Mouse (Mus musculus) heart, embryonic 11.5 days (tissue): ENCODE results near the gene Phf11c. TPM values are rescaled to one million over a fixed set of nuclear protein-coding genes. Genes with fewer than 3 reads are reported as not detected.
"Not testable (repeated sequence)": the region's sequence is repeated elsewhere in the genome, so short reads cannot be mapped to it uniquely, and the experiment has no call there.

Source experiments
- ATAC-seq: fragments of 200-750 bp; cut with Nextera tagmentation; replicated peaks from 2 replicates; pipeline ENCODE4 v1.8.0; 2017; ENCODE audit warnings: moderate library complexity; ENCODE audit not compliant: insufficient number of reproducible peaks, low FRiP score, low TSS enrichment
- H3K27ac ChIP-seq: fragments of 300-500 bp; sonication (generic); 2 replicates; pipeline ENCODE4 v1.5.1; 2014; ENCODE audit warnings: mild to moderate bottlenecking, low read depth, low read length
- H3K27me3 ChIP-seq: fragments of 300-500 bp; sonication (generic); 2 replicates; pipeline ENCODE4 v1.6.1; 2014; ENCODE audit warnings: mild to moderate bottlenecking, low read length, mixed read lengths; ENCODE audit not compliant: control insufficient read depth, insufficient read depth
- H3K36me3 ChIP-seq: fragments of 300-500 bp; sonication (generic); 2 replicates; pipeline ENCODE4 v1.6.1; 2014; ENCODE audit warnings: mild to moderate bottlenecking, low read length, moderate library complexity, mixed read lengths; ENCODE audit not compliant: control insufficient read depth, insufficient read depth
- H3K4me1 ChIP-seq: fragments of 300-500 bp; sonication (generic); 2 replicates; pipeline ENCODE4 v1.6.1; 2014; ENCODE audit warnings: low read length; ENCODE audit not compliant: control insufficient read depth, insufficient read depth
- H3K4me2 ChIP-seq: fragments of 300-500 bp; sonication (generic); 2 replicates; pipeline ENCODE4 v1.6.1; 2014; ENCODE audit warnings: mild to moderate bottlenecking, moderate library complexity
- H3K4me3 ChIP-seq: fragments of 300-500 bp; sonication (generic); 2 replicates; pipeline ENCODE4 v1.5.1; 2014; ENCODE audit warnings: low read depth, low read length
- H3K9ac ChIP-seq: fragments of 300-500 bp; sonication (generic); 2 replicates; pipeline ENCODE4 v1.6.1; 2014; ENCODE audit warnings: mild to moderate bottlenecking, low read depth, low read length, moderate library complexity
- H3K9me3 ChIP-seq: fragments of 300-500 bp; sonication (generic); replicated peaks from 2 replicates; pipeline ENCODE4 v1.6.1; 2016; ENCODE audit warnings: low read length; ENCODE audit not compliant: control insufficient read depth
- WGBS: fragments of 180-500 bp; shearing (Covaris S2); extraction: QIAGEN DNeasy Blood & Tissue Kit; methylation state at CpG from one replicate; pipeline ENCODE4 v1.1.7; 2014; ENCODE audit not compliant: insufficient replicate concordance; 5-methylcytosine and 5-hydroxymethylcytosine counted together
- polyA plus RNA-seq: library from polyadenylated mRNA; unstranded; fragments of >200 nt; fragmentation: Nextera tagmentation; extraction: Ambion mirVana; gene quantifications from 2 replicates; pipeline ENCODE4 v1.2.1, GENCODE M21; 2014

Phf11c gene
- polyA plus RNA-seq, 1 experiment from 2014 or later = 0.80 TPM

GRCm38 (mm10) chr14:59430556-59430955 is 35.4 kb upstream of the Phf11c start:
- Histone ChIP-seq H3K27me3 (no peaks in the 10 kb centered on the region), H3K9ac (no peak overlapping the region), H3K4me2 (no peak overlapping the region), H3K9me3 (no peaks in the 10 kb centered on the region), H3K36me3 (no peaks in the 10 kb centered on the region), H3K27ac (no peak overlapping the region), H3K4me3 (no peak overlapping the region), H3K4me1 (no peaks in the 10 kb centered on the region)
- no peak for ATAC-seq
- WGBS = 81% methylated on average over 1 of the region's 1 CpGs

- ATAC-seq = no peak
- Histone ChIP-seq H3K36me3 (peaks cover 2% of the 10 kb centered on the region; the same call in 1 of the 2 replicates), H3K4me1 (no peaks in the 10 kb centered on the region), H3K4me2 (no peak overlapping the region), H3K9ac (no peak overlapping the region), H3K4me3 (no peak overlapping the region), H3K27me3 (no peaks in the 10 kb centered on the region), H3K27ac (no peak overlapping the region), H3K9me3 (no peaks in the 10 kb centered on the region)
- 86% methylated on average over 11 of the region's 11 CpGs for WGBS
Observed at GRCm38 (mm10) chr14:59422912-59423663, 27.9 kb upstream of the Phf11c start.

- ATAC-seq = no peak
- Histone ChIP-seq H3K27me3 (no peaks in the 10 kb centered on the region), H3K9ac (no peak overlapping the region), H3K4me1 (no peaks in the 10 kb centered on the region), H3K4me3 (no peak overlapping the region), H3K27ac (no peak overlapping the region), H3K9me3 (no peaks in the 10 kb centered on the region), H3K4me2 (no peak overlapping the region), H3K36me3 (peaks cover 6% of the 10 kb centered on the region; the same call in 1 of the 2 replicates)
- WGBS = 81% methylated on average over 4 of the region's 4 CpGs
Observed at GRCm38 (mm10) chr14:59418171-59418570, 23.0 kb upstream of the Phf11c start.

GRCm38 (mm10) chr14:59414979-59415378 is 19.8 kb upstream of the Phf11c start:
- H3K36me3 ChIP-seq, H3K9ac ChIP-seq, H3K4me3 ChIP-seq, H3K27ac ChIP-seq, ATAC-seq, H3K4me2 ChIP-seq, H3K4me1 ChIP-seq, H3K9me3 ChIP-seq, H3K27me3 ChIP-seq: not testable (repeated sequence)
- 93% methylated on average over 2 of the region's 2 CpGs for WGBS

- no peak for ATAC-seq
- no peaks in the 10 kb centered on the region for H3K4me1 ChIP-seq
- H3K27me3 ChIP-seq = no peaks in the 10 kb centered on the region
- H3K9me3 ChIP-seq = no peaks in the 10 kb centered on the region
- no peak overlapping the region for H3K27ac ChIP-seq
- no peak overlapping the region for H3K9ac ChIP-seq
- H3K4me3 ChIP-seq = no peak overlapping the region
- no peaks in the 10 kb centered on the region for H3K36me3 ChIP-seq
- no peak overlapping the region for H3K4me2 ChIP-seq
- WGBS = 65% methylated on average over 2 of the region's 2 CpGs
Observed at GRCm38 (mm10) chr14:59396999-59397398, 1.8 kb upstream of the Phf11c start.

- ATAC-seq, H3K4me3 ChIP-seq, H3K9me3 ChIP-seq, H3K27ac ChIP-seq, H3K9ac ChIP-seq, H3K4me2 ChIP-seq, H3K27me3 ChIP-seq, H3K36me3 ChIP-seq, H3K4me1 ChIP-seq: not testable (repeated sequence)
- 62% methylated on average over 4 of the region's 4 CpGs for WGBS
Observed at GRCm38 (mm10) chr14:59390181-59390580, 5.0 kb downstream of the Phf11c start.

GRCm38 (mm10) chr14:59389532-59389931 is 5.6 kb downstream of the Phf11c start:
- no peak for ATAC-seq
- no peaks in the 10 kb centered on the region for H3K27me3 ChIP-seq
- H3K36me3 ChIP-seq = no peaks in the 10 kb centered on the region
- H3K4me3 ChIP-seq = no peak overlapping the region
- no peak overlapping the region for H3K4me2 ChIP-seq
- H3K9me3 ChIP-seq = no peaks in the 10 kb centered on the region
- WGBS = 51% methylated on average over 1 of the region's 1 CpGs
- H3K9ac ChIP-seq = no peak overlapping the region
- H3K4me1 ChIP-seq = no peaks in the 10 kb centered on the region
- H3K27ac ChIP-seq = no peak overlapping the region

- H3K9ac ChIP-seq = no peak overlapping the region
- peaks cover 6% of the 10 kb centered on the region for H3K4me1 ChIP-seq
- WGBS = 83% methylated on average over 25 of the region's 25 CpGs
- no peak overlapping the region for H3K27ac ChIP-seq
- H3K9me3 ChIP-seq = no peaks in the 10 kb centered on the region
- H3K4me3 ChIP-seq = no peak overlapping the region
- no peak overlapping the region for H3K4me2 ChIP-seq
- ATAC-seq = no peak
- no peaks in the 10 kb centered on the region for H3K27me3 ChIP-seq
- H3K36me3 ChIP-seq = no peaks in the 10 kb centered on the region
Observed at GRCm38 (mm10) chr14:59370348-59371068, 24.7 kb downstream of the Phf11c start.
